Mouse (Mus musculus) intestine, embryonic 16.5 days (tissue): Measurements from ENCODE around the gene Nsl1. TPM values are rescaled to one million over a fixed set of nuclear protein-coding genes. Genes with fewer than 3 reads are reported as not detected.

Experiments used
- ATAC-seq: fragments of 200-750 bp; cut with Nextera tagmentation; 2 replicates; pipeline ENCODE4 v1.8.0; 2017; ENCODE audit warnings: moderate TSS enrichment, moderate library complexity
- H3K27ac ChIP-seq: fragments of 300-500 bp; sonication (generic); 2 replicates; pipeline ENCODE4 v1.5.1; 2014; ENCODE audit warnings: mild to moderate bottlenecking, low read length
- H3K27me3 ChIP-seq: fragments of 300-500 bp; sonication (generic); replicated peaks from 2 replicates; pipeline ENCODE4 v1.6.1; 2014; ENCODE audit warnings: low read length, control low read depth, mixed read lengths; ENCODE audit not compliant: control insufficient read depth, insufficient read depth
- H3K36me3 ChIP-seq: fragments of 300-500 bp; sonication (generic); 2 replicates; pipeline ENCODE4 v1.6.1; 2014; ENCODE audit warnings: low read length, control low read depth; ENCODE audit not compliant: control insufficient read depth, insufficient read depth
- H3K4me1 ChIP-seq: fragments of 300-500 bp; sonication (generic); 2 replicates; pipeline ENCODE4 v1.6.1; 2014; ENCODE audit warnings: low read length, control low read depth, mixed read lengths; ENCODE audit not compliant: control insufficient read depth, insufficient read depth
- H3K4me2 ChIP-seq: fragments of 300-500 bp; sonication (generic); 2 replicates; pipeline ENCODE4 v1.6.1; 2014; ENCODE audit warnings: low read depth, low read length, control low read depth
- H3K4me3 ChIP-seq: fragments of 300-500 bp; sonication (generic); 2 replicates; pipeline ENCODE4 v1.5.1; 2014; ENCODE audit warnings: mild to moderate bottlenecking, low read length
- H3K9ac ChIP-seq: fragments of 300-500 bp; sonication (generic); 2 replicates; pipeline ENCODE4 v1.6.1; 2014; ENCODE audit warnings: low read depth, low read length
- H3K9me3 ChIP-seq: fragments of 300-500 bp; sonication (generic); 2 replicates; pipeline ENCODE4 v1.6.1; 2016; ENCODE audit warnings: low read length, control low read depth; ENCODE audit not compliant: control insufficient read depth
- WGBS: fragments of 180-500 bp; shearing (Covaris S2); extraction: QIAGEN DNeasy Blood & Tissue Kit; methylation state at CpG from one replicate; pipeline ENCODE4 v1.1.7; 2014; 5-methylcytosine and 5-hydroxymethylcytosine counted together
- polyA plus RNA-seq: library from polyadenylated mRNA; unstranded; fragments of >200 nt; fragmentation: Nextera tagmentation; extraction: Ambion mirVana; gene quantifications from 2 replicates; pipeline ENCODE4 v1.2.1, GENCODE M21; 2015

The Nsl1 gene
- polyA plus RNA-seq, 1 experiment from 2014 or later = 16.2 TPM

- H3K4me2 ChIP-seq = no peak overlapping the region
Measured at GRCm38 (mm10) chr1:191132934-191133333, 70.1 kb downstream of the Nsl1 start.

GRCm38 (mm10) chr1:191135406-191135805 is 72.6 kb downstream of the Nsl1 start:
- no peaks in the 10 kb centered on the region for H3K9me3 ChIP-seq
- no peak overlapping the region; the same call in 1 of the 2 replicates for H3K4me2 ChIP-seq
- H3K27me3 ChIP-seq = no peaks in the 10 kb centered on the region
- peaks cover 9% of the 10 kb centered on the region for H3K4me1 ChIP-seq
- no peak overlapping the region for H3K9ac ChIP-seq
- peak; percentile 89 for ATAC-seq
- H3K4me3 ChIP-seq = no peak overlapping the region
- H3K36me3 ChIP-seq = no peaks in the 10 kb centered on the region
- H3K27ac ChIP-seq = peak overlapping the region; percentile 17
- WGBS = 36% methylated on average over 4 of the region's 4 CpGs

More at GRCm38 (mm10) chr1:191132934-191133333, 70.1 kb downstream of the Nsl1 start:
- no peaks in the 10 kb centered on the region for H3K9me3 ChIP-seq
- peaks cover 9% of the 10 kb centered on the region for H3K4me1 ChIP-seq
- no peak overlapping the region for H3K9ac ChIP-seq
- peak; percentile 21; the same call in 1 of the 2 replicates for ATAC-seq
- H3K4me3 ChIP-seq = no peak overlapping the region
- no peaks in the 10 kb centered on the region for H3K36me3 ChIP-seq
- H3K27ac ChIP-seq = no peak overlapping the region
- WGBS = 64% methylated on average over 5 of the region's 5 CpGs
- H3K27me3 ChIP-seq = no peaks in the 10 kb centered on the region

Other genes with a start within 250 kb of the Nsl1 start
- gene Rps6kc1, start 151.2 kb upstream of the Nsl1 start, polyA plus RNA-seq = 11.8 and 12.1 TPM in 2 replicates
- gene Angel2, start 137.9 kb upstream of the Nsl1 start, polyA plus RNA-seq = 30.9 and 33.6 TPM in 2 replicates
- gene Vash2, start 83.7 kb upstream of the Nsl1 start, polyA plus RNA-seq = 11.9 and 12.3 TPM in 2 replicates
- gene Flvcr1, start 36.9 kb upstream of the Nsl1 start, polyA plus RNA-seq = 8.4 and 14.2 TPM in 2 replicates
- 0.61 TPM in 1 of 2 replicates, not detected in the other for gene Spata45, start 26.4 kb upstream of the Nsl1 start, polyA plus RNA-seq
- 13.4 and 13.9 TPM in 2 replicates for gene Tatdn3, start 80 bp upstream of the Nsl1 start, polyA plus RNA-seq
- gene Batf3, start 34.8 kb downstream of the Nsl1 start, polyA plus RNA-seq = 8.4 and 9.0 TPM in 2 replicates
- not detected in 2 replicates for gene Fam71a, start 101.8 kb downstream of the Nsl1 start, polyA plus RNA-seq
- 4.1 and 5.6 TPM in 2 replicates for gene Atf3, start 155.0 kb downstream of the Nsl1 start, polyA plus RNA-seq